ENCODE assay signal across 1 mouse cellular context in genomic region chr9:122886372-122887179, GRCm38 (mm10).
A peak's percentile ranks its signal among the peaks of the same experiment; 100 is the strongest.
TF ChIP-seq lines count a peak whose summit lies in the region.

No protein-coding gene starts in this region.

TF ChIP-seq in CH12.LX, 34 proteins besides CTCF, POLR2A, EP300 and RAD21 (continued from another document):
- TF ChIP-seq MYC (IDR thresholded peaks at IDR 0.05; ENCODE audit: low read depth, low read length) (0 out of 2 replicates have a peak, but pooled peaks have one; percentile 44), USF1 (IDR thresholded peaks at IDR 0.05; ENCODE audit: low read depth, low read length) (no peak), E2F4 (IDR thresholded peaks at IDR 0.05; ENCODE audit: insufficient replicate concordance, low read depth, low read length) (no peak), NELFE (IDR thresholded peaks at IDR 0.05; ENCODE audit: low read depth, low read length) (peak; percentile 79), ZMIZ1 (IDR thresholded peaks at IDR 0.05; ENCODE audit: low read depth, low read length) (peak; percentile 20; the same call in 1 of the 2 replicates), MEF2A (IDR thresholded peaks at IDR 0.05; ENCODE audit: borderline replicate concordance, low read depth, low read length) (no peak; the same call in 1 of the 2 replicates), BHLHE40 (IDR thresholded peaks at IDR 0.05; ENCODE audit: low read depth, low read length) (peak; percentile 39; the same call in 1 of the 2 replicates), CHD1 (IDR thresholded peaks at IDR 0.05; ENCODE audit: low read depth, low read length) (no peak), UBTF (IDR thresholded peaks at IDR 0.05; ENCODE audit: low read depth, low read length) (no peak), HCFC1 (IDR thresholded peaks at IDR 0.05; ENCODE audit: low read depth, low read length) (peak; percentile 75), TCF12 (IDR thresholded peaks at IDR 0.05; ENCODE audit: low read depth, low read length) (peak; percentile 65; the same call in 1 of the 2 replicates), GABPA (IDR thresholded peaks at IDR 0.05; ENCODE audit: insufficient replicate concordance, low read depth, low read length) (no peak), MAZ (IDR thresholded peaks at IDR 0.05; ENCODE audit: low read depth, low read length) (no peak), ZNF384 (IDR thresholded peaks at IDR 0.05; ENCODE audit: low read depth, low read length) (peak; percentile 91), RCOR1 (conservative IDR thresholded peaks at IDR 0.05; ENCODE audit: low read depth, low read length) (no peak), ZKSCAN1 (IDR thresholded peaks at IDR 0.05; ENCODE audit: borderline replicate concordance, low read depth, low read length) (no peak), ZC3H11A (IDR thresholded peaks at IDR 0.05; ENCODE audit: low read depth, low read length) (no peak), JUN (IDR thresholded peaks at IDR 0.05; ENCODE audit: insufficient read depth, low read depth, low read length) (no peak), ELF1 (IDR thresholded peaks at IDR 0.05; ENCODE audit: low read depth, low read length) (peak; percentile 95), KAT2A (IDR thresholded peaks at IDR 0.05; ENCODE audit: insufficient replicate concordance, low read length) (no peak), MXI1 (IDR thresholded peaks at IDR 0.05; ENCODE audit: low read depth, low read length) (peak; percentile 65; the same call in 1 of the 2 replicates), PAX5 (IDR thresholded peaks at IDR 0.05; ENCODE audit: low read length) (no peak), MAX (IDR thresholded peaks at IDR 0.05; ENCODE audit: low read length) (no peak), USF2 (conservative IDR thresholded peaks at IDR 0.05; ENCODE audit: low read depth, low read length) (no peak), IRF4 (IDR thresholded peaks at IDR 0.05; ENCODE audit: low read depth, low read length) (no peak; the same call in 1 of the 2 replicates), TBP (conservative IDR thresholded peaks at IDR 0.05; ENCODE audit: low read depth, low read length) (peak; percentile 42; the same call in 1 of the 2 replicates), JUND (conservative IDR thresholded peaks at IDR 0.05; ENCODE audit: low read depth, low read length) (no peak)
